19 mouse cellular contexts compared by ENCODE assay signal in the genomic region with DNA sequence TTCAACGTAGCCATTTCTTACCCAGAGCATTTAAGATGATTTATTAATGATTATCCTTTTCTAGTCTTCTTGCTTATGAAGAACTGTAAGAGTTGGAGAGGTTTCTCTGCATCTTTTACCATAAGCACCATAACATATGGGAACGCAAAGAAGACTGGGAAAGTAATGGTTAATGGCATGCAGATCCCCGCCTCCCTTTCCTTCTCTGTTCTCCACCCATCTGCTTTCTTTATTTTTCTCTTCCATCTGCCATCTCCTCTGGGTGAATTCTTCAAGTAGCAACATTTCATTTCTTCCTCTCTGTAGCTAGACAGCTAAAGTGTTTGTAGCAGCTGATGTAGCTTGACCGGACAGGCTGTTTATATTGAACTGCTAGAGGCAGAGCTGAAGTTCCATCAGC. TPM values are rescaled to one million over a fixed set of nuclear protein-coding genes. Genes with fewer than 3 reads are reported as not detected.
DNase-seq lines count a peak whose midpoint lies in the region; ATAC-seq lines count a peak whose summit lies in the region.
"Had no signal": no experiment of that assay in that cellular context is flagged by ENCODE, and none has a peak within 500 bp of the region (broad histone marks: within the 10 kb centered on the region; RNA-seq: fewer than 3 reads in every experiment).

No protein-coding gene starts in this region.

- H3K4me2 ChIP-seq in forebrain, embryonic 13.5 days, result no peak overlapping the region
- no peak overlapping the region for H3K4me2 ChIP-seq in forebrain, embryonic 12.5 days
- no peak overlapping the region for H3K4me2 ChIP-seq in forebrain, embryonic 16.5 days (ENCODE audit: low read length)
- H3K4me2 ChIP-seq: embryonic facial prominence, embryonic 12.5 days; embryonic facial prominence, embryonic 15.5 days; heart, embryonic 12.5 days; heart, embryonic 15.5 days; hindbrain, embryonic 13.5 days; intestine, embryonic 15.5 days had no signal

- no peak for DNase-seq in frontal cortex, adult 2 months (ENCODE audit: extremely low spot score in 1 of 2, low spot score in 1 of 2)
- no peak for DNase-seq in urinary bladder, postnatal 10 days (ENCODE audit: low spot score)
- DNase-seq: adrenal gland, adult 8-10 months; adrenal gland, postnatal 25 days; gastrocnemius, postnatal 25 days; kidney, adult 11 months had no signal

- peaks cover 87% of the 10 kb centered on the region for H3K36me3 ChIP-seq in forebrain, embryonic 13.5 days (ENCODE audit: poor library complexity, severe bottlenecking)
- peaks cover 81% of the 10 kb centered on the region for H3K36me3 ChIP-seq in forebrain, embryonic 12.5 days (replicated peaks)
- H3K36me3 ChIP-seq in forebrain, embryonic 16.5 days (ENCODE audit: control insufficient read depth, insufficient read depth), result peaks cover 29% of the 10 kb centered on the region

- H3K4me3 ChIP-seq in forebrain, embryonic 13.5 days, result no peak overlapping the region
- no peak overlapping the region for H3K4me3 ChIP-seq in forebrain, embryonic 12.5 days (replicated peaks)
- H3K4me3 ChIP-seq in forebrain, embryonic 16.5 days (replicated peaks; ENCODE audit: low read length), result no peak overlapping the region
- H3K4me3 ChIP-seq: embryonic facial prominence, embryonic 12.5 days; embryonic facial prominence, embryonic 15.5 days; heart, embryonic 12.5 days; heart, embryonic 15.5 days; hindbrain, embryonic 10.5 days; hindbrain, embryonic 13.5 days; intestine, embryonic 15.5 days had no signal

- ATAC-seq in forebrain, embryonic 13.5 days, result no peak
- ATAC-seq in forebrain, embryonic 12.5 days (ENCODE audit: low FRiP score), result no peak
- peak; percentile 49; the same call in 1 of the 2 replicates for ATAC-seq in frontal cortex, adult (ENCODE audit: low TSS enrichment)
- ATAC-seq in forebrain, embryonic 16.5 days, result no peak
- ATAC-seq: activated CD4-positive, CD25-positive, alpha-beta regulatory T cell, adult 4 months; hindbrain, embryonic 16.5 days; intestine, embryonic 15.5 days had no signal

- H3K9me3 ChIP-seq in forebrain, embryonic 13.5 days (replicated peaks), result no peaks in the 10 kb centered on the region
- H3K9me3 ChIP-seq in forebrain, embryonic 12.5 days, result no peaks in the 10 kb centered on the region
- H3K9me3 ChIP-seq in forebrain, embryonic 16.5 days (ENCODE audit: control insufficient read depth, low read length), result no peaks in the 10 kb centered on the region
- H3K9me3 ChIP-seq: embryonic facial prominence, embryonic 12.5 days; embryonic facial prominence, embryonic 15.5 days; heart, embryonic 12.5 days; heart, embryonic 15.5 days; hindbrain, embryonic 10.5 days; hindbrain, embryonic 13.5 days; intestine, embryonic 15.5 days had no signal

- 87% methylated on average over 4 of the region's 4 CpGs for WGBS in forebrain, embryonic 13.5 days
- WGBS in forebrain, embryonic 12.5 days, result 90% methylated on average over 4 of the region's 4 CpGs
- WGBS in forebrain, embryonic 16.5 days, result 69% methylated on average over 4 of the region's 4 CpGs

- H3K27me3 ChIP-seq in forebrain, embryonic 13.5 days, result no peaks in the 10 kb centered on the region
- no peaks in the 10 kb centered on the region for H3K27me3 ChIP-seq in forebrain, embryonic 12.5 days
- H3K27me3 ChIP-seq in forebrain, embryonic 16.5 days (replicated peaks; ENCODE audit: control insufficient read depth, insufficient read depth, low read length), result no peaks in the 10 kb centered on the region
- H3K27me3 ChIP-seq: embryonic facial prominence, embryonic 12.5 days; embryonic facial prominence, embryonic 15.5 days; heart, embryonic 12.5 days; heart, embryonic 15.5 days; hindbrain, embryonic 13.5 days; intestine, embryonic 15.5 days had no signal

- H3K27ac ChIP-seq in forebrain, embryonic 13.5 days, result 0 out of 2 replicates have a peak overlapping the region, but pooled peaks have one; percentile 22
- no peak overlapping the region for H3K27ac ChIP-seq in forebrain, embryonic 12.5 days
- peak overlapping the region; percentile 37; the same call in 1 of the 2 replicates for H3K27ac ChIP-seq in forebrain, embryonic 16.5 days (ENCODE audit: low read length)
- H3K27ac ChIP-seq: embryonic facial prominence, embryonic 12.5 days; embryonic facial prominence, embryonic 15.5 days; heart, embryonic 15.5 days; hindbrain, embryonic 10.5 days; hindbrain, embryonic 13.5 days; intestine, embryonic 15.5 days had no signal

- no peak overlapping the region for H3K9ac ChIP-seq in forebrain, embryonic 13.5 days
- no peak overlapping the region for H3K9ac ChIP-seq in forebrain, embryonic 12.5 days
- H3K9ac ChIP-seq in forebrain, embryonic 16.5 days (replicated peaks; ENCODE audit: low read depth, low read length), result no peak overlapping the region
- H3K9ac ChIP-seq: embryonic facial prominence, embryonic 12.5 days; embryonic facial prominence, embryonic 15.5 days; heart, embryonic 12.5 days; heart, embryonic 15.5 days; hindbrain, embryonic 13.5 days; intestine, embryonic 15.5 days had no signal

- no peaks in the 10 kb centered on the region for H3K4me1 ChIP-seq in forebrain, embryonic 13.5 days
- H3K4me1 ChIP-seq in forebrain, embryonic 12.5 days, result no peaks in the 10 kb centered on the region
- peaks cover 10% of the 10 kb centered on the region for H3K4me1 ChIP-seq in forebrain, embryonic 16.5 days (replicated peaks; ENCODE audit: control insufficient read depth, insufficient read depth, low read length)
- H3K4me1 ChIP-seq: embryonic facial prominence, embryonic 12.5 days; embryonic facial prominence, embryonic 15.5 days; hindbrain, embryonic 10.5 days; hindbrain, embryonic 13.5 days; intestine, embryonic 15.5 days had no signal

RNA-seq across cellular contexts. Expression of a gene that starts 14.7 kb away (rescaled TPM):
- 52.9 and 56.3 TPM in 2 replicates for polyA plus RNA-seq in forebrain, embryonic 13.5 days (2015; fragmentation: Nextera tagmentation; extraction: Ambion mirVana)
- 48.9 and 54.9 TPM in 2 replicates for polyA plus RNA-seq in forebrain, embryonic 12.5 days (2016; fragmentation: Nextera tagmentation; extraction: Ambion mirVana)
- polyA plus RNA-seq in frontal cortex, adult 2 months (2012; rRNA removed), result 312 and 317 TPM in 2 replicates
- polyA plus RNA-seq in forebrain, embryonic 16.5 days (2015; fragmentation: Nextera tagmentation; extraction: Ambion mirVana), result 90.6 and 111 TPM in 2 replicates

RNA-seq across cellular contexts. Expression of a gene that starts 45.8 kb away (rescaled TPM):
- 4.8 and 6.5 TPM in 2 replicates for polyA plus RNA-seq in forebrain, embryonic 13.5 days (2015; fragmentation: Nextera tagmentation; extraction: Ambion mirVana)
- polyA plus RNA-seq in forebrain, embryonic 12.5 days (2016; fragmentation: Nextera tagmentation; extraction: Ambion mirVana), result 7.8 and 8.7 TPM in 2 replicates
- polyA plus RNA-seq in frontal cortex, adult 2 months (2012; rRNA removed), result 11.8 and 13.0 TPM in 2 replicates
- 7.1 and 8.0 TPM in 2 replicates for polyA plus RNA-seq in forebrain, embryonic 16.5 days (2015; fragmentation: Nextera tagmentation; extraction: Ambion mirVana)

RNA-seq across cellular contexts. Expression of a gene that starts 53.3 kb away (rescaled TPM):
- 19.5 and 23.4 TPM in 2 replicates for polyA plus RNA-seq in forebrain, embryonic 13.5 days (2015; fragmentation: Nextera tagmentation; extraction: Ambion mirVana)
- 29.9 and 35.6 TPM in 2 replicates for polyA plus RNA-seq in forebrain, embryonic 12.5 days (2016; fragmentation: Nextera tagmentation; extraction: Ambion mirVana)
- polyA plus RNA-seq in frontal cortex, adult 2 months (2012; rRNA removed), result 20.9 and 21.0 TPM in 2 replicates
- polyA plus RNA-seq in forebrain, embryonic 16.5 days (2015; fragmentation: Nextera tagmentation; extraction: Ambion mirVana), result 33.6 and 45.4 TPM in 2 replicates

RNA-seq across cellular contexts. Expression of a gene that starts 54.2 kb away (rescaled TPM):
- polyA plus RNA-seq in forebrain, embryonic 13.5 days (2015; fragmentation: Nextera tagmentation; extraction: Ambion mirVana), result not detected in 2 replicates
- polyA plus RNA-seq in forebrain, embryonic 12.5 days (2016; fragmentation: Nextera tagmentation; extraction: Ambion mirVana), result 0.19 and 0.33 TPM in 2 replicates
- 0.46 and 0.55 TPM in 2 replicates for polyA plus RNA-seq in frontal cortex, adult 2 months (2012; rRNA removed)
- 0.25 and 0.30 TPM in 2 replicates for polyA plus RNA-seq in forebrain, embryonic 16.5 days (2015; fragmentation: Nextera tagmentation; extraction: Ambion mirVana)
- polyA plus RNA-seq: activated CD4-positive, CD25-positive, alpha-beta regulatory T cell, adult 4 months; heart, embryonic 12.5 days; heart, embryonic 15.5 days; intestine, embryonic 15.5 days had no signal

RNA-seq across cellular contexts. Expression of a gene that starts 58.4 kb away (rescaled TPM):
- polyA plus RNA-seq in forebrain, embryonic 13.5 days (2015; fragmentation: Nextera tagmentation; extraction: Ambion mirVana), result 45.8 and 48.2 TPM in 2 replicates
- 50.7 and 50.9 TPM in 2 replicates for polyA plus RNA-seq in forebrain, embryonic 12.5 days (2016; fragmentation: Nextera tagmentation; extraction: Ambion mirVana)
- polyA plus RNA-seq in frontal cortex, adult 2 months (2012; rRNA removed), result 30.8 and 34.1 TPM in 2 replicates
- 45.9 and 48.1 TPM in 2 replicates for polyA plus RNA-seq in forebrain, embryonic 16.5 days (2015; fragmentation: Nextera tagmentation; extraction: Ambion mirVana)
